Mouse (Mus musculus): ENCODE data around the gene Gm7694. TPM values are rescaled to one million over a fixed set of nuclear protein-coding genes. Genes with fewer than 3 reads are reported as not detected.

Gene Gm7694
- polyA plus RNA-seq (2017; shearing (Covaris generic)) = under 1 TPM in 1 of 2 experiments, not detected in 1; 0.23 TPM

DNA sequence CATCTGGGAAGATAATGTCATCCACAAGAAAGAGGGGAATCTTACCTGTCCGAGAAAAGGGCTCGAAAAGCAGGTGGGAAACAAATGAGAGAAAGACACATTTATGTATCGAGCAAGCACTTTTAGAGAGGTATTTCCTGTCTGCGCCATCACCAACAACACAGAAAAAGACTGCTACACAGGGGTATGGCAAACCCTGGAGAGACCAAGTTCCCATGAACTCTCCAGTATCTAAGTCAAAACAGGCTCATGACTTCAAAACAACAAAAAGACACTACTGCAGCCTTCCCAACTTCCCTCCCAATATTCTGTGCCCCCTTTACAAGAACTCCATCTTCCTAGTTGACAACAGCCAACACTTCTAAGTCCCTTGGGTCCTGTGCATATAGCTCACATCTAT lies at the start of gene Gm7694:
Gene Gm7694 (minus strand): TSS at position 101 of the 400 bp plus-strand sequence.

GRCm38 (mm10) chr1:170308503-170308902 lies 2.4 kb upstream of the Gm7694 start, which contains the start of gene Spata46:
Gene Spata46, plus strand, starts transcription at chr1:170308803.

DNA sequence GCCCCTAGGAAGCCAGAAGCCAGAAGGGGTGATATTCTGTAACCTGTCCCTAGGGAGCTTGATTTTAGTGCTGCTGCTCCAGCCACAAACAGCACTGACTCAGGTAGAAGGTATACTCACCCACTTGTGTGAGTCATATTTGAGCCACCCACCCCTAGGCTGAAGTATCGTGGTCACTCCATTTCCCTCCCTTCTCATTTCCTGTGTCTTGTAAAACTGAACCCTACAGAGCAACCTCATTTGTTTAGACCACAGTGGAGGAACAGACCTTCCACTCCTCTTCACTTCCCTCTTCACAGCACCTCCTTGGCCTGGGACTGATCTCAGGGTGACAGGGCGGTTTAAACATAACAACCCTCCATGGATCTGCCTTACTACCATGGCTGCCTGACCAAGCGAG lies 29.1 kb downstream of the Gm7694 start, which contains the start of gene Sh2d1b1:
Gene Sh2d1b1 (plus strand): TSS at position 305 of the 400 bp plus-strand sequence.

Other genes with a start within 250 kb of the Gm7694 start
- under 1 TPM; 0.17 to 0.37 TPM for gene Ddr2, start 195.6 kb downstream of the Gm7694 start, polyA plus RNA-seq (2017; shearing (Covaris generic))
- gene Uap1, start 131.4 kb downstream of the Gm7694 start, polyA plus RNA-seq (2017; shearing (Covaris generic)) = 10 to 100 TPM; 33.9 to 57.8 TPM
- gene Uhmk1, start 90.9 kb downstream of the Gm7694 start, polyA plus RNA-seq (2017; shearing (Covaris generic)) = 10 to 100 TPM; 27.6 to 42.2 TPM
- not detected for gene Sh2d1b2, start 73.6 kb downstream of the Gm7694 start, polyA plus RNA-seq (2017; shearing (Covaris generic))
- gene Sh2d1b1, start 29.0 kb downstream of the Gm7694 start, polyA plus RNA-seq (2017; shearing (Covaris generic)) = not detected
- gene Spata46, start 2.5 kb upstream of the Gm7694 start, polyA plus RNA-seq (2017; shearing (Covaris generic)) = 1 to 10 TPM in 1 of 2 experiments, under 1 TPM in 1; 0.20 to 1.0 TPM

All from inflammation-experienced regulatory T-cells (primary cell).